Mouse (Mus musculus) heart, adult 2 months (tissue): ENCODE measurements around the gene Adat2.

ENCODE experiments used
- CTCF ChIP-seq: fragments of 200-600 bp; IDR thresholded peaks from 2 replicates; pipeline ENCODE4 v1.8.1; 2022; ENCODE audit warnings: antibody characterized with exemption, mild to moderate bottlenecking, moderate library complexity
- EP300 ChIP-seq: fragments of 200-500 bp; IDR thresholded peaks from 2 replicates; pipeline ENCODE4 v1.6.1; 2011; ENCODE audit warnings: low read depth, low read length, control low read depth; ENCODE audit not compliant: insufficient read depth
- POLR2A ChIP-seq: fragments of 200-500 bp; IDR thresholded peaks from 2 replicates; pipeline ENCODE4 v1.6.1; 2011; ENCODE audit warnings: mild to moderate bottlenecking, low read depth, low read length, control low read depth; ENCODE audit not compliant: insufficient read depth

- TF ChIP-seq POLR2A (no peak), CTCF (no peak), EP300 (no peak)
Observed at GRCm38 (mm10) chr10:13587914-13588313, 35.2 kb downstream of the Adat2 start.
